Mouse (Mus musculus): Measurements from ENCODE around the gene Myo3a.
"Not testable (repeated sequence)": the region's sequence is repeated elsewhere in the genome, so short reads cannot be mapped to it uniquely, and the experiment has no call there.

Myo3a gene

GRCm38 (mm10) chr2:22227308-22227707, at the start of gene Myo3a:
Gene Myo3a, plus strand, starts transcription at chr2:22227503.
- in situ Hi-C loops (cut with MboI), result no loop called here

- in situ Hi-C loops (cut with MboI), result no loop called here
These were observed 23.2 kb downstream of the Myo3a start for GRCm38 (mm10) chr2:22250462-22250861.

GRCm38 (mm10) chr2:22251045-22251444, 23.7 kb downstream of the Myo3a start:
- in situ Hi-C loops (cut with MboI), result no loop called here

GRCm38 (mm10) chr2:22255600-22255999, 28.3 kb downstream of the Myo3a start:
- in situ Hi-C loops (cut with MboI), result no loop called here

- in situ Hi-C loops (cut with MboI), result no loop called here
These were observed 44.3 kb downstream of the Myo3a start for GRCm38 (mm10) chr2:22271555-22271954.

- in situ Hi-C loops (cut with MboI), result no loop called here
These were observed 58.1 kb downstream of the Myo3a start for GRCm38 (mm10) chr2:22285366-22285765.

GRCm38 (mm10) chr2:22285777-22286176, 58.5 kb downstream of the Myo3a start:
- in situ Hi-C loops (cut with MboI), result no loop called here

- in situ Hi-C loops (cut with MboI), result no loop called here
These were observed 66.5 kb downstream of the Myo3a start for GRCm38 (mm10) chr2:22293579-22294446.

- in situ Hi-C loops (cut with MboI), result no loop called here
These were observed 67.1 kb downstream of the Myo3a start for GRCm38 (mm10) chr2:22294447-22294738.

- in situ Hi-C loops (cut with MboI), result no loop called here
These were observed 70.6 kb downstream of the Myo3a start for GRCm38 (mm10) chr2:22297913-22298312.

GRCm38 (mm10) chr2:22338269-22338857, 111.1 kb downstream of the Myo3a start:
- in situ Hi-C loops (cut with MboI), result no loop called here

- in situ Hi-C loops (cut with MboI), result not testable (repeated sequence)
These were observed 183.2 kb downstream of the Myo3a start for GRCm38 (mm10) chr2:22410511-22410910.

- in situ Hi-C loops (cut with MboI), result no loop called here
These were observed 321.1 kb downstream of the Myo3a start for GRCm38 (mm10) chr2:22548421-22548820.

- in situ Hi-C loops (cut with MboI), result not testable (repeated sequence)
These were observed 360.3 kb downstream of the Myo3a start for GRCm38 (mm10) chr2:22587469-22588169.

GRCm38 (mm10) chr2:22588170-22588541, 360.9 kb downstream of the Myo3a start:
- in situ Hi-C loops (cut with MboI), result not testable (repeated sequence)

GRCm38 (mm10) chr2:22588673-22589381, 361.5 kb downstream of the Myo3a start:
- in situ Hi-C loops (cut with MboI), result not testable (repeated sequence)

GRCm38 (mm10) chr2:22589382-22590205, 362.3 kb downstream of the Myo3a start:
- in situ Hi-C loops (cut with MboI), result not testable (repeated sequence)

- in situ Hi-C loops (cut with MboI), result no loop called here
These were observed 362.8 kb downstream of the Myo3a start for GRCm38 (mm10) chr2:22590206-22590490.

GRCm38 (mm10) chr2:22617951-22618350, 390.6 kb downstream of the Myo3a start:
- in situ Hi-C loops (cut with MboI), result no loop called here

GRCm38 (mm10) chr2:22619416-22619815, 392.1 kb downstream of the Myo3a start:
- in situ Hi-C loops (cut with MboI), result no loop called here

GRCm38 (mm10) chr2:22620030-22620429, 392.7 kb downstream of the Myo3a start:
- in situ Hi-C loops (cut with MboI), result no loop called here

- in situ Hi-C loops (cut with MboI), result no loop called here
These were observed 393.2 kb downstream of the Myo3a start for GRCm38 (mm10) chr2:22620534-22620933.
